Comparison of ENCODE assay signal across 8 mouse cellular contexts in the genomic region with DNA sequence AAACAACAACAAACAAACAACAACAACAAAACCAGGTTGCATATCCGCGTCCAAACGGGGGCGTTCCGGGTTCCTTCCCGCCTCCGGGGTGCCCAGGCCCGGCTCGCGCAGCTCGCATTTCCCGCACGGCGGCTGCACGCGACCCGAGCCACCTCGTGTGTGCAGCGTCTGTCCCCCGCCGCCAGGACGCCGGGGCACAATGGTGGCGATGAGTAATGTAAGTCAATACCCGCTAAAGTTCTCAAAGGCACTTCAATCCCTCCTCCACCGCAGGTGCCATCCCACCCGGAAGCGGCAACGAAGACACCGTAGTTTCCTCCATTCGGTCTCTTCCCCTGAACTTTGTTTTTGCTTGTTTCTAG. TPM values are rescaled to one million over a fixed set of nuclear protein-coding genes. Genes with fewer than 3 reads are reported as not detected.
DNase-seq lines count a peak whose midpoint lies in the region; ATAC-seq and TF ChIP-seq lines count a peak whose summit lies in the region.

No protein-coding gene starts in this region.

- H3K9me3 ChIP-seq in midbrain, embryonic 15.5 days, result no peaks in the 10 kb centered on the region

- H3K27ac ChIP-seq in testis, adult 2 months (ENCODE audit: control insufficient read depth, insufficient read depth, low read depth, low read length), result peak overlapping the region; percentile 51
- H3K27ac ChIP-seq in midbrain, embryonic 15.5 days, result peak overlapping the region; percentile 99

- TF ChIP-seq CTCF in testis, adult 2 months (IDR thresholded peaks at IDR 0.05; ENCODE audit: control insufficient read depth, insufficient read depth, insufficient replicate concordance, low read depth, low read length), result no peak

- H3K4me3 ChIP-seq in testis, adult 2 months (ENCODE audit: control insufficient read depth, low read depth, low read length), result peak overlapping the region; percentile 86
- peak overlapping the region; percentile 82 for H3K4me3 ChIP-seq in midbrain, embryonic 15.5 days

- WGBS in midbrain, embryonic 15.5 days, result under 1% methylated on average over 31 of the region's 31 CpGs

- no peak for TF ChIP-seq POLR2A in testis, adult 2 months (IDR thresholded peaks at IDR 0.05; ENCODE audit: control insufficient read depth, low read depth, low read length)

- ATAC-seq in midbrain, embryonic 15.5 days (replicated peaks), result peak; percentile 82

- H3K27me3 ChIP-seq in testis, adult 2 months (ENCODE audit: control insufficient read depth, insufficient read depth, low read length), result no peaks in the 10 kb centered on the region
- no peaks in the 10 kb centered on the region for H3K27me3 ChIP-seq in midbrain, embryonic 15.5 days (replicated peaks)

- no peaks in the 10 kb centered on the region for H3K4me1 ChIP-seq in testis, adult 2 months (ENCODE audit: control insufficient read depth, insufficient read depth, low read length)
- peaks cover 33% of the 10 kb centered on the region for H3K4me1 ChIP-seq in midbrain, embryonic 15.5 days

- no peaks in the 10 kb centered on the region for H3K36me3 ChIP-seq in testis, adult 2 months (ENCODE audit: control insufficient read depth, insufficient read depth, low read length)
- no peaks in the 10 kb centered on the region for H3K36me3 ChIP-seq in midbrain, embryonic 15.5 days (replicated peaks)

- DNase-seq in adrenal gland, postnatal 36 days, result peak; percentile 71 to 77
- DNase-seq in adrenal gland, adult 8-10 months, result no peak
- DNase-seq in testis, postnatal 14 days (ENCODE audit: low spot score), result no peak
- DNase-seq in induced T-regulatory cell, adult 2 months (ENCODE audit: low read depth), result peak; percentile 92
- DNase-seq in embryo, embryonic 9.5 days (ENCODE audit: extremely low spot score), result no peak
- DNase-seq in retina, embryonic 14.5 days (ENCODE audit: low spot score), result no peak

- peak overlapping the region; percentile 97 for H3K9ac ChIP-seq in midbrain, embryonic 15.5 days

- peak overlapping the region; percentile 60 for H3K4me2 ChIP-seq in midbrain, embryonic 15.5 days

RNA-seq across cellular contexts. Expression of a gene that starts 0.4 kb away (rescaled TPM):
- total RNA-seq in adrenal gland, postnatal 36 days (2021), result 10 to 100 TPM; 41.7 to 43.7 TPM
- total RNA-seq in adrenal gland, adult 8-10 months (2022), result 10 to 100 TPM; 40.4 to 63.9 (median 50.9) TPM
- 12.9 and 15.6 TPM in 2 replicates for polyA plus RNA-seq in testis, adult 2 months (2012; rRNA removed)
- 16.9 and 18.4 TPM in 2 replicates for polyA plus RNA-seq in midbrain, embryonic 15.5 days (2015; fragmentation: Nextera tagmentation; extraction: Ambion mirVana)

Comparison
In these comparisons a context has a peak if more than half of its experiments do, and no peak if none do; other contexts are left out.
1. DNase-seq: peak in adrenal gland, postnatal 36 days (2 of 2) and induced T-regulatory cell, adult 2 months (single experiment); none in adrenal gland, adult 8-10 months (single experiment), testis, postnatal 14 days (single experiment), embryo, embryonic 9.5 days (single experiment) and retina, embryonic 14.5 days (single experiment).